Mouse (Mus musculus): Measurements from ENCODE around the gene Klhl29. TPM values are rescaled to one million over a fixed set of nuclear protein-coding genes. Genes with fewer than 3 reads are reported as not detected.

Klhl29 gene
- total and polyA plus RNA-seq, 3 experiments = 0.41 to 0.57 (median 0.42) TPM

DNA sequence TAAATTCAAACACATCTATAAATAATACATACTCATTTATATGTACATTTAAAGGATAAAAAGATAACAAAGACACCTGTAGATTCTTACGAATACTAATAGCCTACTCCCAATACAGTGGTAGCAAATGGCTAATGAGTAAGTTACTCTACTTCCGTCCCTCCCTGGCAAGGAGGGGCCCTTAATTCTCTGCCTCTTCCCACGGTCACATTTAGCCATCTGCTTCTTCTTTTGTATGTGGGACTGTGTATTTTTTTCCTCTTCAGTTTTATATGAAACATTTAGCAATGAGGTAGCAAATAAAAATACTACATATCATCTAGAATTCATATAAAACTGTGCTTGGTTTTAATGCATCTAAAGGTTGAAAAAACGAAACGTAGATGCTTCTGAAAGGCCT lies 73.6 kb downstream of the Klhl29 start:
- no peaks in the 10 kb centered on the region for H3K27me3 ChIP-seq (ENCODE audit: control insufficient read depth, insufficient read depth, low read length)
- DNase-seq = no peak
- H3K9ac ChIP-seq (ENCODE audit: low read depth, low read length) = no peak overlapping the region
- TF ChIP-seq CTCF (IDR thresholded peaks at IDR 0.05) (no peak), EP300 (IDR thresholded peaks at IDR 0.05; ENCODE audit: insufficient read depth, low read depth, low read length) (no peak), POLR2A (IDR thresholded peaks at IDR 0.05; ENCODE audit: insufficient read depth, low read depth, low read length) (no peak)
- H3K36me3 ChIP-seq (ENCODE audit: control insufficient read depth, insufficient read depth, low read length) = no peaks in the 10 kb centered on the region
- no peak overlapping the region for H3K27ac ChIP-seq
- H3K4me3 ChIP-seq = no peak overlapping the region
- intact Hi-C loops (cut with DNase I) = no loop called here
- WGBS = 77% methylated on average over 5 of the region's 5 CpGs
- H3K79me2 ChIP-seq (replicated peaks; ENCODE audit: control insufficient read depth, insufficient read depth, low read length) = no peaks in the 10 kb centered on the region
- H3K4me1 ChIP-seq (ENCODE audit: control insufficient read depth, insufficient read depth, low read length) = no peaks in the 10 kb centered on the region

DNA sequence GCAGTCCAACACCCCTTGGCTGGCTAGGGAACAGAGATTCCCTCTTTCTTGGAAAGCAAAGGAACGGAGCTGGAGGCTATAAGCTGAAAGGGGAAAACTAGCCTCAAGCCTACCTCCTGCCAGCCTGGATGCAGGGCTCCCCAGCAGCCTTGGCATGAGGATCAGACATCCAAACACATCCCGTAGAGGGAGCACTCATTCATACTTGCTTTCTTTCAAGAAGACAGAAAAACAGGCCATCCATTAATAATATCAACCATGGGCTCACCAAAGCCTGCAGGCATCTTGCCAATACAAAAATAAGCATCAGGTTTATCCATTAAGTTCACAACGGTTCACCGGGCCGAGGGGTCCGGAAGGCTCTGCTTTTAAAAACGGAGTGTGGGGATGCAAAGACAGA lies 79.1 kb downstream of the Klhl29 start:
- no peaks in the 10 kb centered on the region for H3K4me1 ChIP-seq (ENCODE audit: control insufficient read depth, insufficient read depth, low read length)
- no peaks in the 10 kb centered on the region for H3K79me2 ChIP-seq (replicated peaks; ENCODE audit: control insufficient read depth, insufficient read depth, low read length)
- H3K4me3 ChIP-seq = no peak overlapping the region
- TF ChIP-seq POLR2A (IDR thresholded peaks at IDR 0.05; ENCODE audit: insufficient read depth, low read depth, low read length) (no peak), CTCF (IDR thresholded peaks at IDR 0.05) (no peak), EP300 (IDR thresholded peaks at IDR 0.05; ENCODE audit: insufficient read depth, low read depth, low read length) (no peak)
- H3K36me3 ChIP-seq (ENCODE audit: control insufficient read depth, insufficient read depth, low read length) = no peaks in the 10 kb centered on the region
- WGBS = 78% methylated on average over 7 of the region's 7 CpGs
- intact Hi-C loops (cut with DNase I) = no loop called here
- H3K27ac ChIP-seq = no peak overlapping the region
- no peak overlapping the region for H3K9ac ChIP-seq (ENCODE audit: low read depth, low read length)
- no peak for DNase-seq
- H3K27me3 ChIP-seq (ENCODE audit: control insufficient read depth, insufficient read depth, low read length) = no peaks in the 10 kb centered on the region

DNA sequence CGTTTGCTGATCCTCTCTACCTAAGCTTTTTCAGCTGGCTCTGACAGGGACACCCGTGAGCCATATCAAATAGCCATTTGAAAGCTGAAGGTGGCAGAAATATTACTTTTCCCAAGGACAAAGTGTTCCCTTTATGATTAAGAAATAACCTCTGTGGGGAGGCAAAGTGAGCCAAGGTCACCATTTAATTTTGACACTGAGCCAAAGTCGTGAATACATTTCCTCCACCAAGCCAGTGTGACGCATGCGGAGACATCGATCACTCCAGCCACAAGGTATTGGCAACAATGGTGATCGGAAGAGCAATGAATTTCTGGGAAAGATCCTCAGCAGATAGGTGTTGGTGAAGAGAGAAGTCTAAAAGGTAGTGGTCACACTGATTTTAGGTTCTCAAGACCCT lies 83.2 kb downstream of the Klhl29 start:
- no peaks in the 10 kb centered on the region for H3K79me2 ChIP-seq (replicated peaks; ENCODE audit: control insufficient read depth, insufficient read depth, low read length)
- H3K27me3 ChIP-seq (ENCODE audit: control insufficient read depth, insufficient read depth, low read length) = no peaks in the 10 kb centered on the region
- no peak overlapping the region for H3K4me3 ChIP-seq
- TF ChIP-seq CTCF (IDR thresholded peaks at IDR 0.05) (no peak), POLR2A (IDR thresholded peaks at IDR 0.05; ENCODE audit: insufficient read depth, low read depth, low read length) (no peak), EP300 (IDR thresholded peaks at IDR 0.05; ENCODE audit: insufficient read depth, low read depth, low read length) (no peak)
- no peaks in the 10 kb centered on the region for H3K4me1 ChIP-seq (ENCODE audit: control insufficient read depth, insufficient read depth, low read length)
- H3K36me3 ChIP-seq (ENCODE audit: control insufficient read depth, insufficient read depth, low read length) = no peaks in the 10 kb centered on the region
- H3K9ac ChIP-seq (ENCODE audit: low read depth, low read length) = no peak overlapping the region
- WGBS = 84% methylated on average over 7 of the region's 7 CpGs
- no peak overlapping the region for H3K27ac ChIP-seq
- no peak for DNase-seq
- intact Hi-C loops (cut with DNase I) = no loop called here

DNA sequence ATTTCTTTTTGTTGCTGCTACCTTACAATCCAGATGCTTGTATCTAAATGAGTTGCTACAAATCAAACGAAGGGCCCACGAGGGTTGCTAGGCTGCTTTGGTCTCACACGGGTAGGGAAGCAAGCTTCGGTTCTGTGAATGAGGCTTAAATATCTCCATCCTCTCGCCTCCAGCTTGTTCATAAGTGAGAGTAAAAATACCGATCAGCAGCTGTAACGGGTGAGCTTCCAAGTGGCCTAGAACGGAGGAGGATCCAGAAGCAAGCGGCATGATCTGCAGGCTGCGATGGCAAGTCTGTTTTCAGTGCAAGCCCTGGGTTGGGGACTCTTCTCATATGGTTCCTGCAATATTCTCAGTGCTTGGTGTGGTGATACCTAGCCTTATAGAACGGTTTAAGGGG lies 89.9 kb downstream of the Klhl29 start:
- Histone ChIP-seq H3K27ac (no peak overlapping the region), H3K4me3 (no peak overlapping the region), H3K4me1 (ENCODE audit: control insufficient read depth, insufficient read depth, low read length) (no peaks in the 10 kb centered on the region), H3K27me3 (ENCODE audit: control insufficient read depth, insufficient read depth, low read length) (no peaks in the 10 kb centered on the region), H3K79me2 (replicated peaks; ENCODE audit: control insufficient read depth, insufficient read depth, low read length) (no peaks in the 10 kb centered on the region), H3K9ac (ENCODE audit: low read depth, low read length) (no peak overlapping the region), H3K36me3 (ENCODE audit: control insufficient read depth, insufficient read depth, low read length) (no peaks in the 10 kb centered on the region)
- TF ChIP-seq EP300 (IDR thresholded peaks at IDR 0.05; ENCODE audit: insufficient read depth, low read depth, low read length) (no peak), CTCF (IDR thresholded peaks at IDR 0.05) (no peak), POLR2A (IDR thresholded peaks at IDR 0.05; ENCODE audit: insufficient read depth, low read depth, low read length) (no peak)
- intact Hi-C loops (cut with DNase I) = no loop called here
- no peak for DNase-seq
- 83% methylated on average over 11 of the region's 11 CpGs for WGBS

DNA sequence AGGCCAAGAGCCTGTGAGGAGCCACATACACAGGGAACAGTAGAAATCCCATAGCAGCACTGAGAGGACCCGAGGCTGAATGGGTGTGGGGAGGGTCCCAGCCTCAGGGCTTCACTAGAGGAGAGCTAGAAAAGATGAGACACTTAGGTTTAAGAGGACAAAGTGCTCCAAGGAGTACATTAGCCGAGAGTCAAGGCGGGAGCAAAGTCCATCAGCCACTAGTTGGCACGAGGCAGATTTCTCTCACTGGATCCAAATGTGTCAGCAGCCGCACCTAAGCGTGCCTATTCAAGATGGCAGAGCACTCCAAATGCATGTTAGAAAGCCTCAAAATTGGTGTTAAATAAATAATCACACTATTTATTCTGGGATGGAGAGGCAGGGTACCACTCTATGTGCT lies 90.5 kb downstream of the Klhl29 start:
- Histone ChIP-seq H3K4me3 (no peak overlapping the region), H3K9ac (ENCODE audit: low read depth, low read length) (no peak overlapping the region), H3K79me2 (replicated peaks; ENCODE audit: control insufficient read depth, insufficient read depth, low read length) (no peaks in the 10 kb centered on the region), H3K27me3 (ENCODE audit: control insufficient read depth, insufficient read depth, low read length) (no peaks in the 10 kb centered on the region), H3K4me1 (ENCODE audit: control insufficient read depth, insufficient read depth, low read length) (no peaks in the 10 kb centered on the region), H3K36me3 (ENCODE audit: control insufficient read depth, insufficient read depth, low read length) (no peaks in the 10 kb centered on the region), H3K27ac (no peak overlapping the region)
- intact Hi-C loops (cut with DNase I) = no loop called here
- no peak for DNase-seq
- 89% methylated on average over 6 of the region's 6 CpGs for WGBS
- no peak for TF ChIP-seq POLR2A (IDR thresholded peaks at IDR 0.05; ENCODE audit: insufficient read depth, low read depth, low read length)
- no peak for TF ChIP-seq CTCF (IDR thresholded peaks at IDR 0.05)
- TF ChIP-seq EP300 (IDR thresholded peaks at IDR 0.05; ENCODE audit: insufficient read depth, low read depth, low read length) = no peak

DNA sequence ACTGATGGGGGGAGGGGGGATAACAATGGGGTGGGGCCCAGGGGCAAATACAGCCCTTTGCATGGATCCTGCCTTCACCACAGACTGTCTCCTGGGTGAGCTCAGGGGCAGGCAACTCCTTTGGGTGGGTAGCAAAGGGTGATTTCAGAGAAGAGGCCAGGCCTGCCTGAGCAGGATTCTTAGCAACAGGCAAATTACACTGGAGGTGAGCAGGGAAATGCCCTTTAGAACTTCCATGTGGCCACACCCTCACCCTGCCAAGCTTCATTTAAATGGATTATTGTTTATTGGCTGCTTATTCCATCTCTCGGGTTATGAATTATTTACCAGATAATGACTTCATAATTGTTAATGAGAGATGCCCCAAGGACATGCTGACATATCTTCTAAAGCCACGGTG lies 91.8 kb downstream of the Klhl29 start:
- TF ChIP-seq CTCF (IDR thresholded peaks at IDR 0.05) = no peak
- no peak for TF ChIP-seq POLR2A (IDR thresholded peaks at IDR 0.05; ENCODE audit: insufficient read depth, low read depth, low read length)
- TF ChIP-seq EP300 (IDR thresholded peaks at IDR 0.05; ENCODE audit: insufficient read depth, low read depth, low read length) = no peak
- WGBS = 80% methylated on average over 2 of the region's 2 CpGs
- Histone ChIP-seq H3K36me3 (ENCODE audit: control insufficient read depth, insufficient read depth, low read length) (no peaks in the 10 kb centered on the region), H3K4me3 (no peak overlapping the region), H3K27ac (no peak overlapping the region), H3K4me1 (ENCODE audit: control insufficient read depth, insufficient read depth, low read length) (no peaks in the 10 kb centered on the region), H3K9ac (ENCODE audit: low read depth, low read length) (no peak overlapping the region), H3K27me3 (ENCODE audit: control insufficient read depth, insufficient read depth, low read length) (no peaks in the 10 kb centered on the region), H3K79me2 (replicated peaks; ENCODE audit: control insufficient read depth, insufficient read depth, low read length) (no peaks in the 10 kb centered on the region)
- no peak for DNase-seq
- intact Hi-C loops (cut with DNase I) = no loop called here
